Mouse (Mus musculus): ENCODE measurements at regions not wholly inside any gene's neighbourhood (a gene's known extent, or its start where the extent isn't known, plus 50 kb on each side); places are given as distances from the start of the nearest gene placed in this dataset.
"Not testable (repeated sequence)": the region's sequence is repeated elsewhere in the genome, so short reads cannot be mapped to it uniquely, and the experiment has no call there.

DNA sequence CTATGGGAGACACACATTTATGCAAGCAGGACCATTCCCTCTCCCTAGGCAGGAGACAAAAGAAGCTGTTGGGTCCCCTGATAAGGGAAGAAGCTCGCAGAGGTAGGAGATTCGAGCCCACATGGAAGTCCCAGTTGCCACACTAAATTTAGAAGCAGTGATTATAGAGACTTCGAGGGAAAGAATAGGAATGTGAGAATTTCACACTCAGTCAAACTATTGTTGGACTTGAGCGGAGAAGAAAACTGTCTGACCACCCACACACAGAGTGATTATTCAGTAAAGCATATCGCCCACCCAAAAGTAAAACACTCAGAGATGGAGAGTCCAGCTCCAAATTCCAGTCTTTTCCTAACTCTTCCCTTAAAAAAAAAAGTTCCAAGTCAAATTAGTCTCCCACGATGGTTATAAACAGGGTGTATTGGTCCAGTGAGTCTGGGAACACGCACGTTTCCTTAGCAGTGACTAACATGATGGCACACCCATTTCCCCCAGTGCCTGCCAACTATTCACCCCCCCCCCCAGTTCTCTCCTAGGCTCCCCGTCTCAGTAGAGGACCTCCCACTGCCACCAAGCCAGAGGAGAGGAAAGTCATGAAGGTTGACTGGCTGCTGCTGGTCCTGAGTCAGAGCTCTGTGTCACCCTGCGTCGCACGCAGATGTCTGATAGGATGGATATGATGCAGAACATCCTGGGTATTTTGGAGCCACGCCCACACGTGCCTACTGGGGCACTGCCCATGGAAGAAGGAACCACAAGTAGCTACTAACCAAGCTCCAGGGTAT lies 120.1 kb downstream of the Tcp10c start:
- no peak overlapping the region for H3K27ac ChIP-seq
- 77% methylated on average over 14 of the region's 14 CpGs for WGBS
- no peaks in the 10 kb centered on the region for H3K27me3 ChIP-seq
- H3K4me2 ChIP-seq (replicated peaks): no peak overlapping the region
- H3K9ac ChIP-seq (replicated peaks): no peak overlapping the region
- peaks cover 17% of the 10 kb centered on the region for H3K4me1 ChIP-seq (replicated peaks)
- H3K9me3 ChIP-seq: no peaks in the 10 kb centered on the region
- no peak for ATAC-seq
- no peak overlapping the region for H3K4me3 ChIP-seq (replicated peaks)
- H3K36me3 ChIP-seq: no peaks in the 10 kb centered on the region

DNA sequence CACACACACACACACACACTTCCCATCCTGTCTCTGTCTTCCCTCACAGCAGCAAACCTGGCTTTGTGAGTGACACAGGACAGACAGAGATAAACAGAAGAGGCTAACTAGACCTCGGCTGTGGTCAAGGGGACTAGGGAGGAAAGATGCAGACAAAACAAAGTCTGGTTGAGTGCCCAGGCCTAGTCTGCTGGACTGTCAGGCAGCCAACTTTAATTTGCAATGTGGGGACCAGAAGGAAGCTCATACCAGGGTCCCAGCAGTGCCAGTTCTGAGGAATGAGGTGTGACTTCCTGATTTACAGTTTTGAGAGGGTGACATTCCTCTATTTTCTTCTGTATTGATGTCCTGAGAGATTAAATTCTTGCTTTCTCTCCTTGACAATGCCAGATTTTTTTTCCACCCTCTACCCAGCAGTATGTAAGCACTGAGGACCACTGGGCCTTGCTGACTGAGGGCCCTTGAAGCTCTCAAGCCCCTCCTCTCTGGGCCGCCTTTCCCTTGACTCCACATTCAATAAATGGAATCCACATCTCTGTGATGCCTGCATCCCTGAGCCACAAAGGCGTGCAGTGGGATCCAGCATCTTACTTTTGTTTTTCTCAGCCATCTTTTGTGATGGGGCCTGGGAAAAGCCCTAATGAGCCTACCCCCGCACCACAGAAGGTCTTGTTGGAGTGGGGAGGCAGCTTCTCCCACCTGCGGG lies 124.6 kb downstream of the Tcp10c start:
- H3K4me3 ChIP-seq (replicated peaks): no peak overlapping the region
- ATAC-seq: peak; percentile 92
- H3K9me3 ChIP-seq: no peaks in the 10 kb centered on the region
- H3K4me2 ChIP-seq (replicated peaks): 0 out of 2 replicates have a peak overlapping the region, but pooled peaks have one; percentile 11
- 21% methylated on average over 5 of the region's 5 CpGs for WGBS
- H3K36me3 ChIP-seq: no peaks in the 10 kb centered on the region
- peak overlapping the region; percentile 76 for H3K27ac ChIP-seq
- no peaks in the 10 kb centered on the region for H3K27me3 ChIP-seq
- H3K4me1 ChIP-seq (replicated peaks): peaks cover 27% of the 10 kb centered on the region
- 0 out of 2 replicates have a peak overlapping the region, but pooled peaks have one; percentile 40 for H3K9ac ChIP-seq (replicated peaks)

DNA sequence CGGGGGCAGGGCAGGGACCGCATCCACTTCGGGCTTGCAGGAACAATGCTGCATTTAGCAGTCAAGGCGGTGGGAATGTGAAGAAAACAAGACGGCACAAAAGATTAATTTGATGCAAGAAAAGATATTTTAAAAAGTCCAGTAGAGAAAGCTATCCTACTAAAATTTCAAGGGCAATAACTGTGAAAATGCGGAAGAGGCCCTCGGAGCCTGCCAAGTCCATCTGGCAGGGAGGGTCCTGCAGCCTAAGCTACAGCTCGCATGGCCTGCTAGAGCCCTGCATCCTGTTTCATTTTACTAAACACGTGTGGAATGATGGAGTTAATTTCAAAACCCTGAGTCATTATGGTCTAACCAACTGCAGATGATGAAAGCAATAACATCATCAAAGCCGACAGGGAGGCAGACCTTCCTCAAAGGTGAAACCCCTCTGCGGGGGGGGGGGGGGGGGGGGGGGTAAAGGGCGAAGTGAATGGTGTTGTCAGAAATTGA lies 125.2 kb downstream of the Tcp10c start:
- Histone ChIP-seq H3K9me3 (no peaks in the 10 kb centered on the region), H3K36me3 (no peaks in the 10 kb centered on the region), H3K9ac (replicated peaks) (0 out of 2 replicates have a peak overlapping the region, but pooled peaks have one; percentile 40), H3K27ac (peak overlapping the region; percentile 76), H3K27me3 (no peaks in the 10 kb centered on the region), H3K4me2 (replicated peaks) (peak overlapping the region; percentile 11; the same call in 1 of the 2 replicates), H3K4me3 (replicated peaks) (no peak overlapping the region), H3K4me1 (replicated peaks) (peaks cover 27% of the 10 kb centered on the region)
- WGBS: 12% methylated on average over 11 of the region's 12 CpGs
- ATAC-seq: peak; percentile 74

DNA sequence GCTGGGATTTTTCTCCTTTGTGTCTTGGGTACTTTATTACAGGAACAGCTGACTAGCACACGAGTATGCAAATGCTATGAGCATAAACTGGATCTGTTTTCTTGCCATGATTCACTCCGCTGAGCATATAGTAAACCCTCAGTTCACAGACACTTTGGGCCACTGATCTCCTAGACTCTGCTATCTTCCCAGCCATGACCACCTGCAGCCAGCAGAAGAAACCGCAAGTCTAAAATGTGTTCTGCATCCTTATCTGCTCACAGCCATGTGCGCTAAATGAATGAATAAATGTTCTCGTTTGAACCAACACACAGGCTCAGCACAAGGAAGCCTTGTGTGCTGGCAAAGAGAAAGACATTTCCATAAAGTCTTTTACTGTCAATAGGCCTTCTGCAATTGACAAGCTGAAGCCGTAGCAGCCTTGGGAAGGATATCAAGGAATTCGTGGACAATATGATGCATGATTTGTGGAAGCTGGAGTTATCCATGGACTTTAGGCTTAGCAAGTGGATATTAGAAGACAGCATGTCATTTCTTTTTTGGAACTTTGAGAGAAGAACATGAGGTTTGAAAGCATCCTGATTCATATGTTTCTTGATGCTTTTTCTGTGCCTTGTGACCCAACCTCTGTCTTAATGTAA lies 127.2 kb downstream of the Tcp10c start:
- Histone ChIP-seq H3K36me3 (no peaks in the 10 kb centered on the region), H3K4me1 (replicated peaks) (peaks cover 27% of the 10 kb centered on the region)
- 0 out of 2 replicates have a peak, but pooled peaks have one; percentile 10 for ATAC-seq

DNA sequence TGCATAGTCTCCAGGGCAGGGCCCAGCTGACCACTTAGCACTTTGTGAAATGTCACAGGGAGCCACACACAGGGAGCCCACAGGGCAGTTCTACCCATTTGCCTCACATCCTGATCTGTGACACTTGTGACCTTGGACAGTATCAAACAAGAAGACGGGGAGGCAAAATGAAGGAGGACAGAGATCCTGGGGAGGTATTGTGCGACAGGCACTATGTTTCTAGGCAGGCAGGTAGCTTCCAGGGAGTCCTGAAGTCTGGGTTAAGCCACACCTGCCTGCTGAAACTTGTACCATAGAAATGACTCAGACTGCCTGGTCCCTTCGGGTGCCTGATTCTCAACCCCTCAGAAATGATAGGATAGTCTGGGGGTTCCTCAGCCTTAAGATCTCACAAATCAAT lies 127.8 kb downstream of the Tcp10c start:
- 90% methylated on average over 3 of the region's 3 CpGs for WGBS
- no peak overlapping the region for H3K9ac ChIP-seq (replicated peaks)
- no peak for ATAC-seq
- H3K9me3 ChIP-seq: no peaks in the 10 kb centered on the region
- no peak overlapping the region for H3K4me2 ChIP-seq (replicated peaks)
- no peaks in the 10 kb centered on the region for H3K36me3 ChIP-seq
- H3K4me3 ChIP-seq (replicated peaks): no peak overlapping the region
- no peaks in the 10 kb centered on the region for H3K27me3 ChIP-seq
- peaks cover 27% of the 10 kb centered on the region for H3K4me1 ChIP-seq (replicated peaks)
- H3K27ac ChIP-seq: no peak overlapping the region

More for the DNA sequence above, 127.2 kb downstream of the Tcp10c start:
- Histone ChIP-seq H3K4me2 (replicated peaks) (no peak overlapping the region), H3K4me3 (replicated peaks) (no peak overlapping the region), H3K9ac (replicated peaks) (no peak overlapping the region), H3K27me3 (no peaks in the 10 kb centered on the region), H3K27ac (no peak overlapping the region), H3K9me3 (no peaks in the 10 kb centered on the region)
- WGBS: 69% methylated on average over 7 of the region's 7 CpGs

DNA sequence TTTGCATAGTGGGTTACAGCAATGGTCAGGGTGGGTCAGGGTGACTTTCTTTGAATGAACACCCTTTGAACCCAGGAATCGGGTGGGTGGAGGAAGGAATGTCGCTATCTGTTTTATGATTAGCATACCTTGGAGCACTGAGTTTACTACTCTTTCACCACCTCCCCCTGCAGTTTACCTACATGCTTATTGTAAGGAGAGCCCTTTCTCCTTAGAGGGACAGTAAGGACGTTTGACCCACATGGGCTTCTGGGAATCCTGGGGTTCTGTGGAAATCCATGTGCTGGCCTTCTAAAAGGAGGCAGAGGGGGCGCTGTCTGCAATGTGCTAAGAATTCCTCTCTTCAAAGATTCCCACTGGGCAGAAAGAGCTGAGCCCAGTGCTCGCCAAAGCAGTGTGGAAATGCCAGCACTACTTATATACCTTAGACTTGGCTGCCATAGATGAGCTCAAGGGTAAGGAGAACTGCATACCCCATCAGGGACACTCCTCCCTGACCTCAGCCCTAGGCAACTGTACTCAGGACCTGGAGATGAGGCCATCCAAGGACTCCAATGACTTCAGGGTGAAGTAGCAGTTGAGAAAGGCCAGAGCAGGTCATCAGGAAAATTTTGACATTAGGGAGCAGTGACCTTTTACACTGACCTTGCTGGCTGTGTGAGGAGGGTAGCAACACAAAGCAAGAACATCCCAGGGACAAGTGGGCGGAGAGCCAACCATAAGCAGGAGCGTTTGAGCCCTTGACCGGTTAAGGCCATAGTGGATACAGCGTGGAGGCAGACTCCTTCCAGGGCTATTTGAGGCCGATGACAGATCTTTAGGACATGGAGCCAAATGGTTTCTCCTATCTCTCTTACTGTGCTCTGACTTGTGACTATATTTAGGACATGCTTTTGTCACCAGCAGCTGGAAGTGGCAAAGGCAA lies 133.2 kb downstream of the Tcp10c start:
- no peak overlapping the region for H3K27ac ChIP-seq
- 84% methylated on average over 10 of the region's 10 CpGs for WGBS
- H3K27me3 ChIP-seq: no peaks in the 10 kb centered on the region
- H3K4me3 ChIP-seq (replicated peaks): no peak overlapping the region
- no peak for ATAC-seq
- H3K4me1 ChIP-seq (replicated peaks): no peaks in the 10 kb centered on the region
- no peak overlapping the region for H3K4me2 ChIP-seq (replicated peaks)
- H3K36me3 ChIP-seq: no peaks in the 10 kb centered on the region
- no peak overlapping the region for H3K9ac ChIP-seq (replicated peaks)
- no peaks in the 10 kb centered on the region for H3K9me3 ChIP-seq

DNA sequence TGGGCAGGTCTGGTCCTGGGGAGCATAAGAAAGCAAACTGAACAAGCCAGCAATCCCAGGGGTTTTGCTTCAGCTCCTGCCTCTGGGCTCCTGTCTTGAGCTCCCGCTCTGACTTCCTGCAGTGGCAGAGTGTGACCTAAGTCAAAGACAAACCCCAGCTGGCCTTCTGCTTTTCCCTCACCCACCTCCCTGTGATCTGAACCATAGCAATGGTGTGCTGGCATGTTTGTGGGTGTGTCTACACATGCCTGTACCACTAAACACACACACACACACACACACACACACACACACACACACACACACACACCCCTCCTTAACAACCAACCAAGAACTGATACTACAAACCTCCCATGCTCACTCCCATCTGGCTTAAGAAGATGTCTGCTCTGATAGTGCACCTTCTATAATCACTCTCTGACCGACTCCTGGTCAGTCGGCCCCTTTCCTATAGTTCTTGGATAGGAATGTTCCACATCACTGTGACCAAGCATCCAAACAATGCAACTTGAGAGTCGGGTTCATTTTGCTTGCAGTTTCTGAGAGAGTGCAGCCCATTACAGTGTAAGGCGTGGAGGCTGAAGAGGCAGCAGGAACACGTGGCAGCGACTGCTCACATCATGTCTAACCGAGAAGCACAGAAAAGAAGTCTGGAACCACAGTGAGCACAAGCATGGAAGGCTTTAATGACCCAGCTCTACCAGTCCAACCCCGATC lies 134.4 kb downstream of the Tcp10c start:
- WGBS: 88% methylated on average over 9 of the region's 9 CpGs
- H3K4me2 ChIP-seq (replicated peaks): no peak overlapping the region
- no peak overlapping the region for H3K9ac ChIP-seq (replicated peaks)
- no peak overlapping the region for H3K27ac ChIP-seq
- ATAC-seq: no peak
- H3K27me3 ChIP-seq: no peaks in the 10 kb centered on the region
- H3K4me3 ChIP-seq (replicated peaks): no peak overlapping the region
- no peaks in the 10 kb centered on the region for H3K4me1 ChIP-seq (replicated peaks)
- H3K9me3 ChIP-seq: no peaks in the 10 kb centered on the region
- no peaks in the 10 kb centered on the region for H3K36me3 ChIP-seq

DNA sequence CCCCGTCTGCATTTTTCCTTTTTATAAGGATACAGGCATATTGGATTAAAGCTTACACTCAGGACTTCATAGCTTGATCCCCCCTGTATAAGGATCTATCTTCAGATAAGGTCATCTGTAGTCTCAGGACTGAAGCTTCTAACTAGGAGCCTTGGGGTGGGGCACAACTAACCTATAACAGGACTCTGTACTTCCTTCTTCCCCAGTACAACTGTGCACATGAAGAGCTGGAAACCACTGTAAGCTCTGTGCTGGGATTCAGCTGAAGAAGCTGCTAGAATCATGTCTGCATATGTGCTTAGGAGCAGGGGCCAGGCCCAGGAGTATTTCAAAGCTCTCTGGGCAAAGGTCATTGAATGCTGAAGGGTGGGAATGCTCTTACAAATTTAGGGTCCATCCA lies 137.9 kb downstream of the Tcp10c start:
- H3K4me3 ChIP-seq (replicated peaks); H3K36me3 ChIP-seq; ATAC-seq; H3K4me1 ChIP-seq (replicated peaks); H3K27ac ChIP-seq; H3K9ac ChIP-seq (replicated peaks); H3K4me2 ChIP-seq (replicated peaks); H3K9me3 ChIP-seq; H3K27me3 ChIP-seq: not testable (repeated sequence)
- WGBS: 100% methylated on average over 1 of the region's 1 CpGs

DNA sequence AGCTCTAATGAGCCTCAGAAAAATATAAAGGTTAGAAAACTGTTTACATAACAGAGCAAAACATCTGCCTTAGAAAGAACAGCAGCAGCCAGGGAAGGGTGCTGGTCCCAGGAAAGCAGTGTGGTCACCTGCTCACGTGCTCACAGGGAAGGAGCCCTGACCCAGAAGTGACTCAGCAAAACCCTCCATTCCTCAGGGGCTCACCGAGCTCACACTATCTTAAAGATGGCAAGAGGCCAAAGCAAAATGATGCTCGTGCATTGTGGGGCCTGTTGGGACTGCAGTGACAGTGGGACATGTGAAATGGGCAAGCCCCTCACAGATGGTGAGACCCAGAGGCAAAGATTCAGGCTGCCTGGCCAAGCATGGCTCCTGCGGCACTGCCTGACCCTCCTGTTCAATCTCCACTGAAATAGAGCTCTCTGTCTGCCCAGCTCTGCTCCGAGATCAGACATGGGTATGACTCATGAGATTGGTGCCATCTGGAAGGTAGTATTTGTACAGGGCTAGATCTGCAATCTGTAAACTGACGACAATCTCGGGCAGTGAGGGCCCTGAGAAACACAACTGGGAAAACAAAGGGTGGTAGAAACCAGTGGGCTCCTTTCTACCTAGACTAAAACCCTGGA lies 138.4 kb downstream of the Tcp10c start:
- H3K27me3 ChIP-seq; ATAC-seq; H3K4me2 ChIP-seq (replicated peaks); H3K27ac ChIP-seq; H3K4me3 ChIP-seq (replicated peaks); H3K9ac ChIP-seq (replicated peaks); H3K36me3 ChIP-seq; H3K9me3 ChIP-seq; H3K4me1 ChIP-seq (replicated peaks): not testable (repeated sequence)
- WGBS: 71% methylated on average over 4 of the region's 7 CpGs

DNA sequence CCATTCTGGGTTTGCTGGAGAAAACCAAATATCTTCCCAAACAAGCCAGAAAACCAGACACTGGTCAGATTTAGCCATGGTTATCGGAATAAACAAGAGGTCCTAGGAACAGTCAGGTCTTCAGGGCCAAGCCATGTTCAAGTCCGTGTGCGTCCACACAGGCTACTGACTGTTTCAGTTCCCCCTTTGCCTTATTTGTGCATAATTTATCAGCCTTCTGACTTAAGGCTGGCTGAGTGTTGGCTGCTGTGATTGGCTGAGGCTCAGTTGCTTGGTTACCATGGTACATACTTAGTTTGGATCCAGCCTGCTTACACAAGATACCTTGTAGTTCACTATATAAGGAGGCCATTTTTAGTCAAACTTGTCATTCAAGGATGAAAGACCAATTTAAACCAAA lies 139.5 kb downstream of the Tcp10c start:
- H3K9me3 ChIP-seq; H3K4me2 ChIP-seq (replicated peaks); H3K27me3 ChIP-seq; H3K36me3 ChIP-seq; H3K9ac ChIP-seq (replicated peaks); H3K4me3 ChIP-seq (replicated peaks); ATAC-seq; H3K27ac ChIP-seq; H3K4me1 ChIP-seq (replicated peaks): not testable (repeated sequence)
- 82% methylated on average over 3 of the region's 3 CpGs for WGBS

Data from midbrain, embryonic 13.5 days (tissue).